Mouse (Mus musculus) stomach, postnatal 0 days (tissue): ENCODE data around the gene Erlin1. TPM values are rescaled to one million over a fixed set of nuclear protein-coding genes. Genes with fewer than 3 reads are reported as not detected.
A peak's percentile ranks its signal among the peaks of the same experiment; 100 is the strongest.

Source experiments
- ATAC-seq: fragments of 200-750 bp; cut with Nextera tagmentation; 2 replicates; pipeline ENCODE4 v1.8.0; 2017; ENCODE audit not compliant: low FRiP score, low TSS enrichment
- DNase-seq: peaks from one replicate; pipeline ENCODE4 v3.0.0-alpha.2; 2016; ENCODE audit warnings: low spot score
- H3K27ac ChIP-seq: fragments of 300-500 bp; sonication (generic); replicated peaks from 2 replicates; pipeline ENCODE4 v1.5.1; 2014; ENCODE audit warnings: mild to moderate bottlenecking, control low read depth
- H3K27me3 ChIP-seq: fragments of 300-500 bp; sonication (generic); 2 replicates; pipeline ENCODE4 v1.6.1; 2014; ENCODE audit warnings: low read length; ENCODE audit not compliant: control insufficient read depth, insufficient read depth
- H3K36me3 ChIP-seq: fragments of 300-500 bp; sonication (generic); 2 replicates; pipeline ENCODE4 v1.6.1; 2014; ENCODE audit warnings: low read length, mixed read lengths; ENCODE audit not compliant: control insufficient read depth, insufficient read depth
- H3K4me1 ChIP-seq: fragments of 300-500 bp; sonication (generic); replicated peaks from 2 replicates; pipeline ENCODE4 v1.6.1; 2014; ENCODE audit warnings: antibody characterized with exemption; ENCODE audit not compliant: control insufficient read depth, insufficient read depth
- H3K4me2 ChIP-seq: fragments of 300-500 bp; sonication (generic); replicated peaks from 2 replicates; pipeline ENCODE4 v1.6.1; 2014; ENCODE audit warnings: low read depth, mild to moderate bottlenecking, control low read depth, moderate library complexity
- H3K4me3 ChIP-seq: fragments of 300-500 bp; sonication (generic); 2 replicates; pipeline ENCODE4 v1.5.1; 2014; ENCODE audit warnings: low read depth, low read length, control low read depth
- H3K9ac ChIP-seq: fragments of 300-500 bp; sonication (generic); 2 replicates; pipeline ENCODE4 v1.6.1; 2014; ENCODE audit warnings: mild to moderate bottlenecking, low read length, control low read depth, mixed read lengths
- H3K9me3 ChIP-seq: fragments of 300-500 bp; sonication (generic); 2 replicates; pipeline ENCODE4 v1.6.1; 2016; ENCODE audit warnings: low read length; ENCODE audit not compliant: control insufficient read depth
- CTCF ChIP-seq: IDR thresholded peaks from 2 replicates; pipeline ENCODE4 v1.5.1; 2016; ENCODE audit warnings: antibody characterized with exemption, low read depth, mild to moderate bottlenecking, moderate library complexity
- EP300 ChIP-seq: optimal IDR thresholded peaks from 2 replicates; pipeline ENCODE3; 2016; ENCODE audit warnings: antibody characterized with exemption
- WGBS: fragments of 180-500 bp; shearing (Covaris S2); extraction: QIAGEN DNeasy Blood & Tissue Kit; methylation state at CpG from one replicate; pipeline ENCODE4 v1.1.7; 2014; 5-methylcytosine and 5-hydroxymethylcytosine counted together
- polyA plus RNA-seq: library from polyadenylated mRNA; unstranded; fragments of >200 nt; fragmentation: Nextera tagmentation; extraction: Ambion mirVana; gene quantifications from 2 replicates; pipeline ENCODE4 v1.2.1, GENCODE M21; 2015

Erlin1 gene
- polyA plus RNA-seq, 1 experiment from 2014 or later = 36.6 TPM

- ATAC-seq (peak; percentile 24), DNase-seq (no peak)
- no peaks in the 10 kb centered on the region for H3K36me3 ChIP-seq
- H3K27me3 ChIP-seq = no peaks in the 10 kb centered on the region
- H3K9ac ChIP-seq = peak overlapping the region; percentile 98
- no peaks in the 10 kb centered on the region for H3K4me1 ChIP-seq
- H3K9me3 ChIP-seq = no peaks in the 10 kb centered on the region
- TF ChIP-seq EP300 (no peak), CTCF (no peak)
- peak overlapping the region; percentile 49; the same call in 1 of the 2 replicates for H3K27ac ChIP-seq
- peak overlapping the region; percentile 92 for H3K4me3 ChIP-seq
- H3K4me2 ChIP-seq = peak overlapping the region; percentile 77
- 28% methylated on average over 22 of the region's 22 CpGs for WGBS
Measured at GRCm38 (mm10) chr19:44107661-44108521, 38.3 kb upstream of the Erlin1 start.

GRCm38 (mm10) chr19:44106831-44107660, 37.5 kb upstream of the Erlin1 start, which contains the start of gene Chuk:
Chuk (minus strand) TSS chr19:44107480.
- 1% methylated on average over 65 of the region's 67 CpGs for WGBS
- Histone ChIP-seq H3K27me3 (no peaks in the 10 kb centered on the region), H3K4me1 (no peaks in the 10 kb centered on the region), H3K36me3 (no peaks in the 10 kb centered on the region), H3K27ac (peak within 1 kb of the TSS; percentile 56; the same call in 1 of the 2 replicates), H3K9ac (peak within 1 kb of the TSS; percentile 98), H3K4me3 (peak within 1 kb of the TSS; percentile 92), H3K9me3 (no peaks in the 10 kb centered on the region), H3K4me2 (peak within 1 kb of the TSS; percentile 77)
- ATAC-seq = peak; percentile 98
- TF ChIP-seq CTCF (no peak), EP300 (peak; percentile 94)
- DNase-seq = peak; percentile 96

GRCm38 (mm10) chr19:44104393-44104792, 34.8 kb upstream of the Erlin1 start:
- no peak overlapping the region for H3K9ac ChIP-seq
- H3K27me3 ChIP-seq = no peaks in the 10 kb centered on the region
- no peak overlapping the region for H3K4me3 ChIP-seq
- no peak overlapping the region for H3K27ac ChIP-seq
- no peak overlapping the region for H3K4me2 ChIP-seq
- H3K36me3 ChIP-seq = peaks cover 4% of the 10 kb centered on the region; the same call in 1 of the 2 replicates
- ATAC-seq (no peak), DNase-seq (no peak)
- no peak for TF ChIP-seq CTCF
- TF ChIP-seq EP300 = no peak
- 92% methylated on average over 1 of the region's 1 CpGs for WGBS
- no peaks in the 10 kb centered on the region for H3K4me1 ChIP-seq
- H3K9me3 ChIP-seq = no peaks in the 10 kb centered on the region

GRCm38 (mm10) chr19:44103001-44103400, 33.4 kb upstream of the Erlin1 start:
- no peak for TF ChIP-seq EP300
- no peak for TF ChIP-seq CTCF
- ATAC-seq (no peak), DNase-seq (no peak)
- Histone ChIP-seq H3K27ac (no peak overlapping the region), H3K27me3 (no peaks in the 10 kb centered on the region), H3K4me1 (no peaks in the 10 kb centered on the region), H3K36me3 (peaks cover 4% of the 10 kb centered on the region; the same call in 1 of the 2 replicates), H3K4me3 (no peak overlapping the region), H3K9me3 (no peaks in the 10 kb centered on the region), H3K4me2 (no peak overlapping the region), H3K9ac (no peak overlapping the region)
- 88% methylated on average over 3 of the region's 3 CpGs for WGBS

- TF ChIP-seq CTCF (no peak), EP300 (no peak)
- no peak overlapping the region for H3K27ac ChIP-seq
- no peaks in the 10 kb centered on the region for H3K9me3 ChIP-seq
- no peaks in the 10 kb centered on the region for H3K4me1 ChIP-seq
- peaks cover 13% of the 10 kb centered on the region for H3K36me3 ChIP-seq
- no peak for ATAC-seq
- H3K4me3 ChIP-seq = no peak overlapping the region
- H3K4me2 ChIP-seq = no peak overlapping the region
- H3K27me3 ChIP-seq = no peaks in the 10 kb centered on the region
- no peak overlapping the region for H3K9ac ChIP-seq
- no peak for DNase-seq
Measured at GRCm38 (mm10) chr19:44100840-44101239, 31.3 kb upstream of the Erlin1 start.
